Mouse (Mus musculus): ENCODE measurements at regions not wholly inside any gene's neighbourhood (a gene's known extent, or its start where the extent isn't known, plus 50 kb on each side); places are given as distances from the start of the nearest gene placed in this dataset.

DNA sequence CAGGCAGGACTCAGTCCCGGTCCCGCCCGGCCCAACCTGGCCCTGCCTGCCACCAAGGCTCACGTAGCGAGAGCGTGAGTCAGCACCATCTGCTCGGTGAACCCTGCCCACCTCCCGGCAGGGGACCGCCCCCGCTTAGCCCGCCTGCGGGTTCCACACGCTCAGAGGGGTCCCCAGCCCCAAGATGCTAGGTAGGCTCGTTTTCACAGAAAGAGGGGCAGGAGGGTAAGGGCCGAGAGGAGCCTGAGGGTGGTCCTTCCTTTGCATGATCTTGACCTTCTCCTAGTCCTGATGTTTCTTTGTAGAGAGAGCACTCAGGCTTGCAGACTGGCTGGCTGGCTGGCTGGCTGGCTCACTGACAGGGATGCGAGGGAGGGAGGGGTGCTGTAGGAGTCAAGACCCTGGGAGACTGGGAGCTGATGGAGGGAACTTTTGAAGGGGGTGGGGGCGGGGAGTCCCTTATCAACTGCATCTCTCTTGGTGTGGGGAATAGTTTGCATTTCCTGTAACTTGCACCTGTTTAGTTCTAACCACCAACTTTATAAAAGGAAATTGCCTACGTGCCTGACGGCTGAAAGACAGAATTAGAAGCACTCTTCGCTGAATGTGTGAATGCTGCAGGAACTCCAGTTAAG, 109.7 kb upstream of the Egln3 start:
- peak; percentile 76 for DNase-seq

DNA sequence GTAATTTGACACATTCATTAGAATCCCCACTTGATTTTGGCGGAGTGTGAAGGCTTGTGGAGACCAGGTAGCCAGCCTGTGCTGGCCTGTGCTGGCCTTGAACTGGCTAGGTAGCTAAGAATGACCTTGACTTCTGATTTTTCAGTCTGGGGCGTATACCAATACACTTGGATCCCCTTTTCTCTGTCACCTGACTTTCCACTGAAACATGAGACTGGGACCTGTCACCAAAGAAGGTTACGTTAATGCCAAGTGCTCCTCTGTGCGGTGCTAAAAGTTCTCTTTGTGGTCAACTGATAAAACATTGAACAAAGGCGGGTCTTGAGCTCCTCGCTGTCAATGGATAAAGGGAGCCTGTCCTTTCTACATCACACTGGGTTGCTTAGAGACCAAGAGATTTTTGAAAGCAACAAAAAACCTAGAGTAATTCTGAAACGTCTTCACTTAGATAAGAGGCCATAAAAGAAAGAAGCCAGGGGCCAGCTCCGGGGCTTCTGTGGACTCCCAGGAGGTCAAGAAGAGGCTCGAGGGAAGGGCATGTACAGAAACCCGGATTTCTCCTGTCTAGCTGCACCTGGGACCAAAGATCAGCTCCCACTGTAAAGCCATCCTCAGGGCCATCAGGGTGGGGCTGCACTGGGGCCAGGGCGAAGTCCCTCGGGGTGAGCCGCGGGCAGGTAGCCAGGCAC, 109.0 kb upstream of the Egln3 start:
- no peak for DNase-seq

DNA sequence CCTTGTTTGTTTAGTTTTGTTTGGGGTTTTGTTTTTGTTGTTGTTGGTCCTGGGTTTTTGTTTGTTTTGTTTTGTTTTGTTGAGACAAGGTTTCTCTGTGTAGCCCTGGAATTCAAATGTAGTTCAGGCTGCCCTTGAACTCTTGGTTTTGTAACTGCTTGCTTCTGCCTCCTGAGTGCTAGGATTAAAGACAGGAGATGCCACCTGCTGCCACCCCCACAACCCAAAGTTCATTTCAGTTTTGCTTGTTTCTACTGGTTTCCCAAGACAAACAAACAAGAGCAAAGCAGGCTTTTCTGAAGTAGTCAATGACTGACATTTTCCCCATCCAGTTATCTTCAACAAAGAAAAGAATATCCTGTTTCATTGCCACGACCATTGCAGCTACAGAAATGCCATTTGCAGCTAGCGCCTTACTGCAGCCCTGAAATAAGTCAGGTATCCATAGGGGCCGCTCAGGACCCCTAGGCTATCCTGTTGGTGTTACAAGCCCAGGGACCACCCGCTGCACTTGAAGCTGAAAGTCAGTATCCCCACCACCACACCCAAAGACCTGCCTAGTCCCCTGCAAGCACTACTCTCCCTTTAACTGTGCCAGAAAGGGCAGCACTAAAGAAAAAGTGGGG, 108.3 kb upstream of the Egln3 start:
- no peak for DNase-seq

DNA sequence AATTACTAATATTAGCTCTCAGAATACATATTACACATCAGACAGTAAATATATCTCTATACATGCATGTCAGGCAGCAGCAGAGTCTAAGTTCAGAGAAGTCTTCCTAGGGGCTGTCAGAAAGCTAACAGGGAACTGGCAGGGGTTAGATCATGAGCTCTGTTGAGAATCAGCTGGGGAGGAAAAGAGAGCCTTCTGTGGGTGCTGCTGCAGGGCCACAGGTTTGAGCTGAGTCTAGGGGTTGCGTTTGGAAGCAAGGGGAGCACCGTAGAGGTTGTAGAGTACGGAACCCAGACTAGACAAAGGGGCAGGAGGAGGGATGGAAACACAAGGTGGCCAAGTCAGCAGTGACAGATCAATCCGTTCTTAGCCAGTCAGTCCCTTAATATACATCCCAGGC, 106.2 kb upstream of the Egln3 start:
- no peak for DNase-seq

DNA sequence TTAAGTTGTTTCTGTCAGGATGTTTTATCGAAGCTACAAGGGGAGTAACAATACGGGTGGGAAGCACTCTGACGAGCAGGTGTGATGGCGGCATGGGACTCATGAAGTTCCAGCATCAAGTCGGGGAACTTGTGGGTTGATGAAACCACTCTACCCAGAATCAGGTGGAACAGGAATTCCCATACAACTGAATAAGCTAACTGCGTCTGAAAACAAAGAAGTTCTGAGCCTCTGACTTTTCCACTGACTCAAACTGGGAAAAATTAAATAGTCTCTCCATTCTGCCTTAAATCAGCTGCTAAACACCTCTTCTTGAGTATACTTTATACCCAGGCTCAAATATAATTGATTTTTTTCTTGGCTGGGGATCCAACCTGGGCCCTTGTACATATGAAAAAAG, 105.6 kb upstream of the Egln3 start:
- DNase-seq: no peak

DNA sequence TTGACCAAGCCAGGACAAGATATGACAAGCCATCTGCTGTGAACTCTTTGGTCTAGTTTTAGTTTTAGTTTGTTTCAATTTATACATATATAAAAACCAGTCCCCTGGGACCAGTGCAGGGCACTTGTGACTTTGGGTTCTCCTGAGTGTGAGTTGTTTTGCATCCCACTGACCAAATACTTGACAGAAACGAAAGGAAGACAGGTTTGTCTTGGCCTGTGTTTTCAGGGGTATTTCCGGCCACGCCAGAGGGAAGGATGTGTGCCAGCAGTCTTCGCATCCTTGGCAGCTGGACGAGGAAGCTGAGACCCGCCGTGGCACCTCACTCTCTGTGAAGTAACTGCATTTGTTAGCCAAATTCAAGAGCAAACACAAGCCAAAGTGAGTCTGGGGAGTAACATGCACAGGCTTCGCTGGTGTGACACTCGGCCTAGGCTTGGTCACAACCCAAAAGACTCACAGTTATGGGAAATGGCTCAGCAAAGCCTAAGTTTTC, 101.5 kb upstream of the Egln3 start:
- DNase-seq: no peak

DNA sequence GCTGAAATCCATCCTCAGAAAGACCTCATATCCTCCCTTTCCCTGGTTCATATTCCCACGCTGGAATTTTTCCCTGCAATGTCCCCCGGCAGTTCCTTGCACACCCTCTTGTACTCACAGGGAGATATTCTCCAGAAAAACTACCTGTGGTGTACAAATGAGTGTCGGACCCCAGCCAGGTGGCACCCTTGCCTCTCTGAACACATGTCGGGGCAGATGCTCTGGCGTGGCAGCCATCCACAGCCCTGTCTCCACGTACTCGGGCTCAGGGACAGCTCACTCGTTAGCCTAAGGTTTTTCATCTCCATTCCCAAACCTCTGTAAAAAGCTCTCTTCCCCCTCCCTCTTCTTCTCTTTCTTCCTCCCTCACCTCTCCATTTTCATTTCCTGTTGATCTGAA, 100.1 kb upstream of the Egln3 start:
- no peak for DNase-seq

DNA sequence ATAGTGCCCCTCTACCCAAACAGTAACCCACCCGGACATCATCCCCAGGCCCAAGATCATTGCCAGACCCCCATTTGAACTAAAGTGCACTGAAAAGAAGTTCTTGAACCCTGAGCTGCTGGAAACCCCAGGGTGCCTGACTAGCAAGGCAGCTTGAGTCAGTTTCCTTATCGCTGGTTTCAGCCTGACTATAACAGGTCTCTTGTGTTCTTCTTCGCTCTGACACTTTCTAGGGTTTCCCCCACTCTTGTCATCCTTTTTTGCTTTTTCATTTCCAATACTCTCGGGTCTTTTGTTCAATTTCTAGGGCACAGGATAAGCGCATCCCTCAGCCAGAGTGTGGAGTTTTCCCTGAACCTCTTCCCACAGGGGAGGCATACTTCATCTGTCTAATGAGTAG, 95.8 kb upstream of the Egln3 start:
- DNase-seq: no peak

DNA sequence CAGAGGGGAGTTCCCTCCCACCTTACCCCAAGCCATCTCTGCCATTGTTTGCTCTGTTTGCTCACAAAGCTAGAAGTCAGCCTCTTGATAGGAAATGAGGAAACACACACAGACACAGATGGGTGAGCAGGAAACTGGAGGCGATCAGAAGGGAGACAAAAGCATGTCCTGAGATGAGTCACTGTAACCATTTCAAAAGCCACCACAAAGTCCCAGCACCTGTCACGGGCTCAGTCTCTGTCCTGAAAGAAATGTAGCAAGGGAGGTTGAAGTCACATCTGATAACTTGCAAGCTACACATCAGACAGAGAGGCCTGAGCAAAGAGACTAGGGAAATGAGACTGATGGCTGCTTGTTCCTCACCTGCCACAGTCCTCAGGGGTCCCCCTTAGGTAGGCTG, 89.6 kb upstream of the Egln3 start:
- no peak for DNase-seq

DNA sequence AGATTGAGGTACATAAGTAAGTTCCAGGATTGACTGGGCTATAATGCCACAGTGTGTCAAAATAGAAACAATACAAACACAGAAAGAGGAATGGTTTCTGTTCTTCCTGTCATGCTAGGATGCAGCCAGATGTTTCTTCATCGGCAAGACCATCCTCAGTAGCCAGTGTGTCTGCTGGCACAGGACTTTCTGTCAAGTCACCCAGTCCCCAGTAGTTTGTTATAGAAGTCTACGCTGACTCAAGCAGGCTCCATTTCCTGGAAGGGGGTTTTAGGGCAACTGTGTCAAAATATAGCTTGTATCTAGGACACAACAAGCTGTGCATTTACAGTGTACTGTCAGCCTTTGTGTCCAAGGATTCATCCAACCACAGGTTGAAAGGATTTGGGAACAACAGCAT, 86.7 kb upstream of the Egln3 start:
- no peak for DNase-seq

DNA sequence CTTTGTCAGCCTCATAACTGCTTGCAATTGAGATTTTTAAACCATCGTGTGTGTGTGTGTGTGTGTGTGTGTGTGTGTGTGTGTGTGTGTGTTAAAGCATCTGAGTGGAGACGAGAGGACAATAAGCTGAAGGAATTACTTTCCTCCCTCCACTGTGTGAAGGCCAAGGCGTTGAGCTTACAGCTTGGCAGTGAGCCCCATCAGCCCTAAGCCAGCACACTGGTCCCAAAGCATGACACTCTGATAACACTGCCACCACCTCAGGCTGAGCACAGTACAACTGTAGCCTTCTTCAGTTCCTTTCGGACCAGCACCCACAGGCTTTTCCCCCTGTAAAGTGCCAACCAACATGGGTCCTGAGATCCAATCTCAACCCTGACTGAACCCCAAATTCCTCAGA, 85.1 kb upstream of the Egln3 start:
- no peak for DNase-seq

DNA sequence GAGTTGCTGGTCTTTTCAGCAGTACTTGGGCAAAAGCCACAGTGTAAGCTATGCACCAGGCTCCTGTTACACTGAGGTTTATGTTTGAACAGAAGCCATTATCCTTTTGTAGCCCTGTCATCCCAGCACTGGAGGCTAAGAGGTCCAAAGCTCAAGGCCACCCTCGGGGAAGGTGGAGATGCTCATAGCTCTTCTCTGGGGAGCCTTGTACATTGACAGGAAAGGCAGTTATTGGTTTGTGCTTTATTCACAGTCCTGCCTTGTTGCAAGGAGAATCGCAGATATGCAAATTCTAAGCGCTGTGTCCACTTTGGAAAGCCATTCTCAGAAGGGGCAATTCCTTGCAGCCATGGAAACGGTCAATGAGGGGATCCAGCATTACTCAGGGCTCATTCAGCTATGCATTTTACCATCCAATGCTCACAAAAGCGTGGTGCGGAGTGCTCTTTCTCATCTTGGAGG, 84.4 kb upstream of the Egln3 start:
- no peak for DNase-seq

DNA sequence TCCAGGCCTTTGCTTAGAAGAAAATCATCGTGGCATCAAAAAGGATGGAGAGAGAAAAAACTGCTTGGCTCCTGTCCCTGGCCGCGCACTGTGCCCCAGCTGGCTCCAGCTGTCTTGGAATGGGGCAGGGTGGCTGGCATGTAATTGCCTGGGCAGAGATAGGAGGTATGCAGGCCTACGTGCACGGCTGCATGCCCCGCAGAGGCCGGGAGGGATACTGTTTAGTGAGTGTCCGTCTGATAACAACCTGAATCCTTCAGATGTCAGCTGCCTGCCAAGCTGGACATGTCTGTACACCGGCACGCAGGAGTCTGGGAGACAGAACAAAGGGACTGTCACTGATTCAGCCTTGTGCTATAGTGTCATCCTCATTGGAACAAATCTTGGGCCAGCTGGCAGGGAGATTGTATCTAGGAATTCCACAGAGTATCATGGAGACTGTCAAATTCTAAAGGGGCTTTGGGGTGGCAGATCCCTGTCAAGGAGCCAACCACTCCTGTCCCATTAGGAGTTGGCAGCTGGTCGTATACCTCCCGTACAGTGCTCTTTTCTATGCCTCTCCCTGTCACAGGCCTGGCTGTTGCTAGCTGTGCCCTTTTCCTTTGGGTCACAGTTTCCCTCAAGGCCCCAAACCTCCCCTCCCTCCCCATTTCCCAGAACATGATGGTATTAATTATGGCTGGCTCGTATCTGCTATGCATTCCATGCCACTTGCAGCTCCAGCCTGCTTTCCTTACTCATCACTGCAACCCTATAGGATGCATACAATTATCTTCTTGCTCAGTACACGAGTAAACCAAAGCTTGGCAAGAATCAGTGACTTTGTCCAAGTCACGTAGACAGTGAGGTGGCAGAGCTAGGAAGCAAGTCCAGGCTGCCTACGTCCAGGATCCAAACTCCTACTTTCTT, 83.5 kb upstream of the Egln3 start:
- peak; percentile 42 for DNase-seq

DNA sequence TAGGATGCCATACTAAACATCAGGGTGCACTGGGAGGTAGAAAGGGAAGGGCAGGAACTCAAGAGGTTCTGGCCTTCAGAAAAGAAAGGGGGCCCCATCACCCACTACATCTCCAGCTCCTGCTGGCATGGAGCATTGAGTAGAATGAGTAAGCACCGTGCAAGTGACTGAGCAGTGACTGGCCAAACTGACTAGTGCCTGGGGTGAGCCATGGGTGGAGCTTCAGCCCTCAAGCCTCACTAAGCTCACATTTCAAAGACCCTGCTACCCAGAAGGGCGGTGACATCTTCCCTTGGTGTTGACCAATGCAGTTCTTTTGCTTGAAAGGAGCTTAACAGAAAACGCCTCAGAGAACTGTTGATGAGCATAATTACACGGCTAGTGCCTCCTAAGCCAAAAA, 80.0 kb upstream of the Egln3 start:
- DNase-seq: no peak

DNA sequence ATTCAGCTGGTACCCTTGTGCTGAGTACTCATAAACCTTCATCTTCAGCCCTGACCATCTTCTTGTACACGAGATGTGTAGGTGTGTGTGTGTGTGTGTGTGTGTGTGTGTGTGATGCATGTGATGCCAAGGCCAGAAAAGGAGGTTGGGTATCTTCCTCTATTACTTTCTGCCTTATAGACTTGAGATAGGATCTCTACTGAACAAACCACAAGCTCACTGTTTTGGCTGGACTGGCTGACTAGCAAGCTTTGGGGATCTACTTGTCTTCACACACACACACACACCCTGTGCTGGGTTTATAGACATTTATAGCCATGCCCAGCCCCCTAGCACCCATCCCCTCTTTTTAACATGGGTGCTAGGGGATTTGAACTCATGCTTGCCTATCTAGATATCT, 79.4 kb upstream of the Egln3 start:
- no peak for DNase-seq

DNA sequence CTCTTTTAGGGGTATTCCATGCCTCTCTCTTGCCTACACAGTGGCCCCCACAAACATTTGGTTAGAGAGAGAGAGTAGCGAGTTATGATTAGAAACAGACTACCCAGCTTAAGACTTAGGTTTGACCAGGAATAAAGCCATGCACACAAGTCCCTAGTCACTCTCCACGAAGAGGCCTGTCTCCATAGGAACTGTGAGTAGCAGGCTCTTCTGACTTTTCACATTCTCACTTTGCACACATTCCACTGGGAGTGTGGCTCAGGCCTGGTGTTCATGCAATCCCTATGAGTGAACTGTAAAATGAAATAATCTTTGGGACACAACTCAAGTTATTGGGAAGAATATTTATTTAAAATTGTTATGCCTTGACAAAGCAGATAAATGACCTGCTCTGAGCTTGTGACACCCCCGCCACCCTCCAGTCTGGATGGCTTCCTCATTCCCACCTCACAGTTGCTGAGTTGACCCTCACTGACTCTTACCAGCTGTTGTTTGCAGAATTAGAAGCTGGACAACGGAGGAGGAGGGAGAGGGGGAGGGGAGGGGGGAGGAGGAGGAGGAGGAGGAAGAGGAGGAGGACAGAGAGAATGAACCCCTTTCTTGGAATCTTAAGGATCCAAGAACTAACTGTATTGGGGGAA, 78.7 kb upstream of the Egln3 start:
- DNase-seq: no peak

DNA sequence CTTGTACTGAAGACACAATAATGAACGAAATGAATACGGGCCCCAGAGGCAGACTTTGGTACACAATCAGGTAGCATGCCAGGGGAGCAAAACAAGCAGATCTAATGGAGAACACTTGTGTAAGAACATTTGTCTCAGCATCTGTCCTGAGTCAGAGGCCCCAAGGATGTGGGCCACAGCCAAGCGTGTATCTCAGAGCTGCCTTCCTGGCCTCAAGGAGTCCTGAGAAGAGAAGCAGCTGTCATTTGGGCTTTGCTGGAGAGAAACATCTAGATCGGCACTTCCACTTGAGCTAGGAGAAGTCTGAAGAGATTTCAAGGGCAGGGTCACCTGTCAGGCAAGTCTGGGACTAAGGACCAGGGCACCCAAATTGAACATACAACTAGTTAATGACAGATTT, 76.8 kb upstream of the Egln3 start:
- DNase-seq: no peak

DNA sequence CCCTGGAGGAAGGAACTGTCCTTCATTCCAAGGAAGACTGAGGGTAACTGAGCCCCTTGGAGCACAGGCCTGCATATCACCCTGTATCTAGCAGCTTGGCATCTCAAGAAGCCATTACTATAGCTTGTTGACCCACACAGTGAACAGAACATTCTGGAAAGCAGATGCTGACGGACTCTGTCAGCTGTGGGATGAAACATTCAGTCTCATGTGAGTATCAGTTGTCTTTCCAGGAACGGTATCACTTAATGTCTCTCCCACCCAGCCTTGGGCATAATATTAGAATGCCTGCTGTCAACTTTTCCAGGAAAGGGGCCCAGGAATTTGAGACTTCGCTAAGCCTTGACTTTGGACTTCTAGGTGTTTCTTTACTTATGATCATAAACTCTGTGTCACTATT, 76.3 kb upstream of the Egln3 start:
- no peak for DNase-seq

DNA sequence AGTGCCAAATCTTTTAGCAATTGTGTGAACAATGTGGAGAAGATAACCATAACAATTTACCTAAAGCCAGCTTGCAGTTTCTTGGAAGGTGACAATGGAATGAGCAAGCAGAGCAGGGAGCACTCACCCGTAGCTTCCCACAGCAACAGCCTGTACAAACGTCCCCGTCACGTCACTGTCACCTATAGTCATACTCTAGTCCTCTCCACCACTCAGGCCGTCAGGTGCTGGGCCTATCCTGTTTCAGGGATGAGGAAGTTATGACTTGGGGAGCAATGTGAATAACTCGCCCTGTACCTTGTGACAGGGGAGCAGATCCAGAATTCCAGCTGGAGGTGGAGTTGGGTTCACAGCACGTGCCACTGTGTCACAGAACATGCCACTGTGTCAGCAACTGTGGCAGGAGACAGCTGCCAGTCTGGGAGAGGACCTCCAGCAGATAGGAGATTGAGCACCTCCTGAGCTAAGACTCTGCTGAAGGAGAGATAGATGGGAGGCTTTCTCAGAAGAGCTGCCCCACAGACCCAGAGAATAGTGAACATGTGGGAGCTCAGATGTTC, 73.4 kb upstream of the Egln3 start:
- no peak for DNase-seq

DNA sequence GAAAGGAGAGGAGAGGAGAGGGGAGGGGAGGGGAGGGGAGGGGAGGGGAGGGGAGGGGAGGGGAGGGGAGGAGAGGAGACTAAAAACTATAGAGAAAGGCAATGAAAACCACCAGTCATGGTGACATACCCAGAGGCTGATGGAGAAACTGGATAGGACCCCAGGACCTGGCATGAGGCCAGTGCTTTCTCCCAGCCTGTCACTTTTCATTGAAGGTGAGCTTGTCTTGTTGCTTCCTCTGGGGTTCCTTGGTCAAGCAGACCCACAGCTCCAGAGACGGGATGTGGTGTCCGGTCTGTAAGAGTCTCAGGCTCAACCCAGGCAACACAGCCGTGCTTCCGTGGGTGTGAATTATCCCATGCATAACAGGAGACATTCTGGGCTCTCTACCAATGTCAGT, 69.8 kb upstream of the Egln3 start:
- no peak for DNase-seq

DNA sequence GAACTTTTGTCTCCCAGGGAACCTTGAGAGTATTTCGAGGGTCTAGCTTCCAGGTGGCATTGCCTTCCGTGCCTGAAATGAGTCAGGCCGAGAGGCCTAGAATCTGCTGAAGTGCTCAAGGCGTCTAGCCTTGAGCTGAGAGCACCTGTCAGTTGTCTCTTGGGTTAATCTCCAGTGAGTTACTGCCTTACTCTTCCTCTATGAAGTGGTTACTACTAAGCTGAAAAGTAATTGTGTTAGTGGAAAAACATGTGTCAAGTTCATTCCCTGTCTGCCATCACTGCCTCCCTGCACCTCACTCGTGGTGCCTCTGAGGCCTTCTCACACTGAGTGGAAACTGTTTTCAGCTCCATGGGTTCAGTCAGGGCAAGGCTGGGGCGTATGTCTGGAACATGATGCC, 69.0 kb upstream of the Egln3 start:
- DNase-seq: no peak

DNA sequence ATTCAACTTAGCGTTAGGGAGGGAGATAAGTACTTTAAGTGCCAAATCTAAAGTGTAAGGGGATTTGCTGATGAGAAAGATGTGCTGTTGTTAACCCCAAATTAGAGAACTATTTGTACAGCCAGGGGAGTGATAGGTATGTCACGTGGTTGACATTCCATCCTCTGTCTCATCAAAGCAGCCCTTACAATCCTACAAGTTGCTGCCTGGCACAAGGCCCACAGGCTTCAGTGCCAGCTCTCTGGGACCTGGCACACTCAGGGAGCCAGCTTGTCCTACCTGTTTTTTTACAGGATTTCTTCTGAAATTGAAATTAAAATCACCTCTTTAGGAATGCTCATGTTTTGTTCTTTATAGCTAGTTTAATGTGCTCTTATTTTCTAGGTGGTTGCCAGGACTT, 68.6 kb upstream of the Egln3 start:
- DNase-seq: peak; percentile 51
